16 mouse cellular contexts compared by ENCODE assay signal in genomic region chr2:91013881-91014280, GRCm38 (mm10).
"Had no signal": no experiment of that assay in that cellular context is flagged by ENCODE, and none has a peak within 500 bp of the region (broad histone marks: within the 10 kb centered on the region; RNA-seq: fewer than 3 reads in every experiment).

No protein-coding gene starts in this region.

- DNase-seq: kidney, adult 8-10 months; kidney, postnatal 36 days; lung, embryonic 14.5 days; lung, postnatal 14 days; retina, postnatal 1 day; right cerebral cortex, postnatal 4 days; thymus, postnatal 4 days had no signal

- H3K27ac ChIP-seq: kidney, postnatal 0 days; limb, embryonic 15.5 days; liver, embryonic 12.5 days; macrophage; midbrain, embryonic 15.5 days; neural tube, embryonic 12.5 days; stomach, postnatal 0 days had no signal

- ATAC-seq: intestine, embryonic 16.5 days; liver, embryonic 12.5 days; midbrain, embryonic 15.5 days had no signal

- H3K4me3 ChIP-seq: limb, embryonic 15.5 days; liver, embryonic 12.5 days; megakaryocyte, embryonic 14.5 days; midbrain, embryonic 15.5 days; neural tube, embryonic 12.5 days had no signal
